Mouse (Mus musculus) lung, postnatal 0 days (tissue): ENCODE measurements around the gene Rgs7. TPM values are rescaled to one million over a fixed set of nuclear protein-coding genes. Genes with fewer than 3 reads are reported as not detected.

Experiments
- ATAC-seq: fragments of 200-750 bp; cut with Nextera tagmentation; 2 replicates; pipeline ENCODE4 v1.8.0; 2017; ENCODE audit warnings: moderate library complexity
- DNase-seq: peaks from one replicate; pipeline ENCODE4 v3.0.0-alpha.2; 2016; ENCODE audit warnings: low spot score
- H3K27ac ChIP-seq: fragments of 300-500 bp; sonication (generic); 2 replicates; pipeline ENCODE4 v1.5.1; 2014; ENCODE audit warnings: antibody characterized with exemption, mild to moderate bottlenecking, low read length, mixed read lengths
- H3K27me3 ChIP-seq: fragments of 300-500 bp; sonication (generic); replicated peaks from 2 replicates; pipeline ENCODE4 v1.6.1; 2014; ENCODE audit warnings: low read length, mixed read lengths; ENCODE audit not compliant: insufficient read depth
- H3K36me3 ChIP-seq: fragments of 300-500 bp; sonication (generic); 2 replicates; pipeline ENCODE4 v1.6.1; 2014; ENCODE audit warnings: low read length, mixed read lengths; ENCODE audit not compliant: insufficient read depth
- H3K4me1 ChIP-seq: fragments of 300-500 bp; sonication (generic); 2 replicates; pipeline ENCODE4 v1.6.1; 2014; ENCODE audit warnings: antibody characterized with exemption, low read depth, low read length, mixed read lengths; ENCODE audit not compliant: insufficient read depth
- H3K4me2 ChIP-seq: fragments of 300-500 bp; sonication (generic); replicated peaks from 2 replicates; pipeline ENCODE4 v1.6.1; 2014; ENCODE audit warnings: low read depth, mild to moderate bottlenecking, low read length, moderate library complexity, mixed read lengths
- H3K4me3 ChIP-seq: fragments of 300-500 bp; sonication (generic); 2 replicates; pipeline ENCODE4 v1.5.1; 2014; ENCODE audit warnings: low read depth, low read length
- H3K9ac ChIP-seq: fragments of 300-500 bp; sonication (generic); replicated peaks from 2 replicates; pipeline ENCODE4 v1.6.1; 2014; ENCODE audit warnings: low read depth, mild to moderate bottlenecking
- H3K9me3 ChIP-seq: fragments of 300-500 bp; sonication (generic); 2 replicates; pipeline ENCODE4 v1.6.1; 2016; ENCODE audit warnings: low read length, mixed read lengths
- CTCF ChIP-seq: IDR thresholded peaks from 2 replicates; pipeline ENCODE4 v1.5.1; 2016; ENCODE audit warnings: antibody characterized with exemption, mild to moderate bottlenecking
- EP300 ChIP-seq: IDR thresholded peaks from 2 replicates; pipeline ENCODE4 v1.6.1; 2016; ENCODE audit warnings: antibody characterized with exemption, mild to moderate bottlenecking, control low read depth
- WGBS: fragments of 180-500 bp; shearing (Covaris S2); extraction: QIAGEN DNeasy Blood & Tissue Kit; methylation state at CpG from one replicate; pipeline ENCODE4 v1.1.7; 2014; 5-methylcytosine and 5-hydroxymethylcytosine counted together
- polyA plus RNA-seq: library from polyadenylated mRNA; unstranded; fragments of >200 nt; fragmentation: Nextera tagmentation; extraction: Ambion mirVana; gene quantifications from 2 replicates; pipeline ENCODE4 v1.2.1, GENCODE M21; 2015

The Rgs7 gene
- 0.06 and 0.20 TPM in 2 replicates for polyA plus RNA-seq

DNA sequence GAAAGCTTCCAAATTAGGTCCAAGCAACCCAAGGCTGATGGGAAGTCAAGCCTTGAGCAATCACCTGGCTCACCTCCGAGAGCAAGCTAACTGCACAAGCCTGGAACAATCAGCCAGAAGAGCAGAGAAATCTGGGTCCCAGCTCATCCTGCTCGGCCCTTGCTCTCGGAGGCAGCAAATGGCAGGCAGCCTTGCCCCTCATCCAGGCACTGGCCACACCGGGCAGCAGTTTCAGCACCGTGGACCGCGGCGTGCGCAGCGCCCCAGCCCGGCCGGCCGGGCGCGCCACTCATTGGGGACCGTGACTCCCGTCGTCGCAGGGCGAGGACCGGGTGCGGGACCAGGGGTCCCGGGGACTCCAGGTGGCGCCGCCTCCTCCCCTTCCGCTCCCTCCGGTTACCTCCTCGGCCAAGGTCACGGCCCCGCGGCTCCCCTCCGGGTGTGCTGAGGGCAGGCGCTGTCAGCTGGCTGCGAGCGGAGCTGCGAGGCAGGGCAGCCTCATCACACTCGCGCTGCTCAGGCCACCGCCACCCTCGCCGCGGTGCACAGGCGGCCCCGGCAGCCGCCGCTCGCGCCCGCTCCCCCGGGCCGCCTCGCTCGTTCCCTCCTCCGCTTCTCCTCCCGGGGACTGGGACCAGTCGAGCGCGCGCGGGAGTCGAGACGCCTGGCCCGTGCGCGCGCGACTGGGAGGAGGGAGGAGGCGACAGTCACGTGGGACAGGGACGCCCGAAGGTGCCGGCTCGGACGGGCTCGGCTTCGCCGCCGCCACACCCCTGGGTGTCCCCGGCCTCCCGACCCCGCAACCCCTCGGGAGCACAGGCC lies at the start of gene Rgs7:
Gene Rgs7 (minus strand): TSS at position 640 of the 822 bp plus-strand sequence.
- under 1% methylated on average over 47 of the region's 82 CpGs for WGBS
- no peak within 1 kb of the TSS for H3K27ac ChIP-seq
- H3K36me3 ChIP-seq: no peaks in the 10 kb centered on the region
- no peak within 1 kb of the TSS for H3K9ac ChIP-seq
- H3K4me3 ChIP-seq: peak within 1 kb of the TSS; percentile 41
- H3K4me2 ChIP-seq: peak within 1 kb of the TSS; percentile 87
- peak; percentile 50 for DNase-seq
- H3K9me3 ChIP-seq: no peaks in the 10 kb centered on the region
- peak; percentile 81 for ATAC-seq
- no peaks in the 10 kb centered on the region for H3K4me1 ChIP-seq
- 0 out of 2 replicates have a peak, but pooled peaks cover 16% of the 10 kb centered on the region for H3K27me3 ChIP-seq
- no peak for TF ChIP-seq EP300
- TF ChIP-seq CTCF: 0 out of 2 replicates have a peak, but pooled peaks have one; percentile 11

DNA sequence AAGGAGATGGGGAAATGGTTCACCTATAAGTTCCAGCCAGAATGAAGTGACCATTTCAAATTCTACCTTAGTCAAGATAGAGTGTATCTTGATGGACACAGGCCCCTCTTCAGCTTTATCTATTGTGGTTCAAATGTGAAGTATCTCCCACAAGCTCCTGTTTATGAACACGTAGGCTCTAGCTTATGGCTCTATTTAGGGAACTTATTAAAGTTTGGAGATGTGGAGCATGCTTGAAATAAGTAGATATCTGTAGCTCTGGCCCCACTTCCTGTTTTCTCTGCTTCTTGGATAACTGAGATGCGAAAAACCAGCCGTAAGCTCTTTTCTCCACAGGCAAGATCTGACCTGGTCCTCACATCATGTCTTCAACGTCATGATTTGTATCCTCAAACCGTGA lies 48.4 kb upstream of the Rgs7 start:
- DNase-seq (no peak), ATAC-seq (no peak)
- H3K9ac ChIP-seq: no peak overlapping the region
- no peak overlapping the region for H3K27ac ChIP-seq
- H3K27me3 ChIP-seq: no peaks in the 10 kb centered on the region
- H3K4me3 ChIP-seq: no peak overlapping the region
- H3K9me3 ChIP-seq: no peaks in the 10 kb centered on the region
- no peaks in the 10 kb centered on the region for H3K36me3 ChIP-seq
- no peak for TF ChIP-seq CTCF
- TF ChIP-seq EP300: no peak
- H3K4me1 ChIP-seq: no peaks in the 10 kb centered on the region
- no peak overlapping the region for H3K4me2 ChIP-seq
- WGBS: 83% methylated on average over 5 of the region's 5 CpGs

DNA sequence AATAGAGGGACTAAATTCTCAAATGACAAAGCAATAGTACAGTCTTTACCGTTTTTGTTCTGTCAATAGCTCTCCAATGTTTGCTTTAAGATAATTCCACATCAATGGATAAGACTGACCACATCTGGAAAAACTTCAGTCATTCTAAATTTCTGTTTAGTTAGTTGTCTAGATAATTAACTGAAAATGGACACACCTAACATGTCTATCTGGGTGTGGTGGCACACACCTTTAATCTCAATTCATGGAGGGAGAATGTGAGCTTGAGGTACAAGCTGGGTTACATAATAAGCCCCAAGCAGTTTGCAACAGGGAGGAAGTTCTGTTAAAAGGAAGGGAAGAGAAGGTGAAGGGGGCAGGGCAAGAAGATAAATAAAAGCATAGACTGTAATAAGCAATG lies 45.0 kb upstream of the Rgs7 start:
- H3K36me3 ChIP-seq: no peaks in the 10 kb centered on the region
- no peaks in the 10 kb centered on the region for H3K27me3 ChIP-seq
- no peak overlapping the region for H3K4me3 ChIP-seq
- no peaks in the 10 kb centered on the region for H3K9me3 ChIP-seq
- H3K27ac ChIP-seq: no peak overlapping the region
- 6% methylated on average over 1 of the region's 1 CpGs for WGBS
- no peak overlapping the region for H3K9ac ChIP-seq
- DNase-seq: no peak
- H3K4me2 ChIP-seq: no peak overlapping the region
- H3K4me1 ChIP-seq: no peaks in the 10 kb centered on the region
- TF ChIP-seq CTCF (no peak), EP300 (no peak)
- ATAC-seq: no peak

DNA sequence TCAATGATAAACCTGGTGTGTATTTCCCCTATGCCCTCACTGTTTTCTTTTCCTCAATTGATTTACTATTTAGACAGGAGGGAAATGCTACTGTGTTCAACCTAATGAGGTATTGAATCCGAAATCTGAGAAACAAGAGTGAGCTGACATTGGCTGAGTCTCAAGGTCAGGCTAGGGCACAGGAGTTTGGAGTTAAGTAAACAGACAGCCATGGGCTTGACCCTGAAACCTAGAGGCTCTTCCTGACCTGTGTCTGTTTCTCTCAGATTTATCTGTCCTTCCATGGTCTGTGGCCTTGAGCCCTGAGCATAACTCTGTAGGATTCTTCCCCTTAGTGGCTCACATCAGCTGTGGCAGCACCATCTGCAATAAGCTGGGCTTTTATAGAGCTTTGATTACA lies 37.6 kb upstream of the Rgs7 start:
- Histone ChIP-seq H3K27me3 (no peaks in the 10 kb centered on the region), H3K4me1 (no peaks in the 10 kb centered on the region), H3K9ac (no peak overlapping the region), H3K36me3 (no peaks in the 10 kb centered on the region), H3K9me3 (no peaks in the 10 kb centered on the region), H3K4me2 (no peak overlapping the region), H3K27ac (no peak overlapping the region), H3K4me3 (no peak overlapping the region)
- DNase-seq: no peak
- TF ChIP-seq EP300: no peak
- TF ChIP-seq CTCF: no peak
- no peak for ATAC-seq
- 34% methylated on average over 1 of the region's 1 CpGs for WGBS

DNA sequence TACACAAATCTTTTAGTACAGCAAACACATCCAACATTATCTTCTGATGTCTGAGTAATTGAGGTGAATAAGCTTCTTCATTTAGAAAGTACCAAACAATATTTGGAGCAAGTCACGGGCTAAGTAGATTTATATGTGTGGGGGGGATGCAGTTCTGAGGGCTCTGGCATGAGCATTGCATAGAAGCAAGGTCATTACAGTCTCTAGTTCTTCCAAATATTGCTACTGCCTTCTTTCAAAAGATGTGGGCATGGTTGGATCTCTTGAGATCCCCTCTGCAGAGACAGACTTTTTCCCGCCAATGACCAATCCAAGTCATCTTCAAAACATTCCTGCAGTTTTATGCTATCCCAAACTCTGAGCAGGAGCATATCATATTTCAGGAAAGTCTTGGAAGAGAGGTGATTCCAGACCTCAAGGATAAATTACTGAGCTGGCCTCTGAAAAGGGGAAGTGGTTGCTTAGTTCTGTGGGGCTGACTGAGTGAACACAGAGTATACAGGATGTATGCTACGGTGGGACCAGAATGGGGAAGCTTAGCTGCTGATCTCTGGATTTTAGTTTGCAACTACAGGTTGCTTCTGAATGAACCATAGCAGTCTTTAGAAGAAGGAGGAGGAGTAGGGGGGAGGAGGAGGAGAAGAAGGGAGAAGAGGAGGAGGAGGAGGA lies 32.5 kb upstream of the Rgs7 start:
- ATAC-seq (no peak), DNase-seq (no peak)
- no peaks in the 10 kb centered on the region for H3K9me3 ChIP-seq
- no peaks in the 10 kb centered on the region for H3K36me3 ChIP-seq
- TF ChIP-seq CTCF (no peak), EP300 (no peak)
- H3K27me3 ChIP-seq: no peaks in the 10 kb centered on the region
- WGBS: 75% methylated on average over 3 of the region's 3 CpGs
- no peaks in the 10 kb centered on the region for H3K4me1 ChIP-seq
- no peak overlapping the region for H3K27ac ChIP-seq
- H3K9ac ChIP-seq: no peak overlapping the region
- H3K4me2 ChIP-seq: no peak overlapping the region
- no peak overlapping the region for H3K4me3 ChIP-seq

DNA sequence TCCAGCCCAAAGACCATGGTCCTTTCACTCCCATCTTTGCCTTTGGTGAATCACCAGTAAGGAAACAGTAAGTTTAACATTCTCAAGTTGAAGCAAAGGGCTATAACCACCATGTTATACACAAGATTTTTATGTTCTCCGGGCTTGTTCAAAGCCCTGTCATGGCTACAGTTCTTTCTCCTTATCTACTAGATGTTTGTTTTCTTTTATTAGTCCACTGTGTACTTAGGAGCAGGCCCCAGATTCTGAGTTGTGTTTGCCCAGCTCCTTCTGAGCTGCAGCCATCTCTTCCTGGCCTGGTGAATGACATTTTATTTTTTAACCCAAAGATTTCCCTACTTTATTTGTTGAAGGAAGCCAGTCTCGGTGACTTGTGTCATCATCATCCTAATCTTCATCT lies 31.3 kb upstream of the Rgs7 start:
- no peaks in the 10 kb centered on the region for H3K9me3 ChIP-seq

More for the DNA sequence above, 31.3 kb upstream of the Rgs7 start:
- H3K4me1 ChIP-seq: no peaks in the 10 kb centered on the region
- no peaks in the 10 kb centered on the region for H3K27me3 ChIP-seq
- DNase-seq (peak; percentile 41), ATAC-seq (no peak)
- no peak overlapping the region for H3K27ac ChIP-seq
- TF ChIP-seq EP300: no peak
- TF ChIP-seq CTCF: no peak
- no peak overlapping the region for H3K9ac ChIP-seq
- no peak overlapping the region for H3K4me3 ChIP-seq
- H3K36me3 ChIP-seq: no peaks in the 10 kb centered on the region
- H3K4me2 ChIP-seq: no peak overlapping the region
- 43% methylated on average over 2 of the region's 2 CpGs for WGBS
